Mouse (Mus musculus) heart, embryonic 12.5 days (tissue): Measurements from ENCODE around the gene Srgap3. TPM values are rescaled to one million over a fixed set of nuclear protein-coding genes. Genes with fewer than 3 reads are reported as not detected.
A peak's percentile ranks its signal among the peaks of the same experiment; 100 is the strongest.
"Not testable (repeated sequence)": the region's sequence is repeated elsewhere in the genome, so short reads cannot be mapped to it uniquely, and the experiment has no call there.

ENCODE experiments used
- ATAC-seq: fragments of 200-750 bp; cut with Nextera tagmentation; 2 replicates; pipeline ENCODE4 v1.8.0; 2017; ENCODE audit warnings: moderate TSS enrichment, moderate library complexity; ENCODE audit not compliant: insufficient number of reproducible peaks, low FRiP score
- H3K27ac ChIP-seq: fragments of 300-500 bp; sonication (generic); 2 replicates; pipeline ENCODE4 v1.5.1; 2016; ENCODE audit warnings: mild to moderate bottlenecking, moderate library complexity; ENCODE audit not compliant: poor library complexity, severe bottlenecking
- H3K27me3 ChIP-seq: fragments of 300-500 bp; sonication (generic); replicated peaks from 2 replicates; pipeline ENCODE4 v1.6.1; 2016; ENCODE audit warnings: mild to moderate bottlenecking, moderate library complexity
- H3K36me3 ChIP-seq: fragments of 300-500 bp; sonication (generic); 2 replicates; pipeline ENCODE4 v1.6.1; 2016; ENCODE audit warnings: mild to moderate bottlenecking, moderate library complexity
- H3K4me1 ChIP-seq: fragments of 300-500 bp; sonication (generic); replicated peaks from 2 replicates; pipeline ENCODE4 v1.6.1; 2016; ENCODE audit warnings: mild to moderate bottlenecking
- H3K4me2 ChIP-seq: fragments of 300-500 bp; sonication (generic); 2 replicates; pipeline ENCODE4 v1.6.1; 2016; ENCODE audit warnings: mild to moderate bottlenecking, moderate library complexity
- H3K4me3 ChIP-seq: fragments of 300-500 bp; sonication (generic); 2 replicates; pipeline ENCODE4 v1.5.1; 2016; ENCODE audit warnings: mild to moderate bottlenecking
- H3K9ac ChIP-seq: fragments of 300-500 bp; sonication (generic); 2 replicates; pipeline ENCODE4 v1.6.1; 2016; ENCODE audit warnings: mild to moderate bottlenecking, moderate library complexity
- H3K9me3 ChIP-seq: fragments of 300-500 bp; sonication (generic); replicated peaks from 2 replicates; pipeline ENCODE4 v1.6.1; 2016; ENCODE audit warnings: mild to moderate bottlenecking, moderate library complexity
- WGBS: fragments of 180-500 bp; shearing (Covaris S2); methylation state at CpG from one replicate; pipeline ENCODE4 v1.1.7; 2016; 5-methylcytosine and 5-hydroxymethylcytosine counted together
- polyA plus RNA-seq: library from polyadenylated mRNA; unstranded; fragments of >200 nt; fragmentation: Nextera tagmentation; extraction: Ambion mirVana; gene quantifications from 2 replicates; pipeline ENCODE4 v1.2.1, GENCODE M21; 2016

The Srgap3 gene
- polyA plus RNA-seq, 1 experiment from 2014 or later: 1.2 TPM

DNA sequence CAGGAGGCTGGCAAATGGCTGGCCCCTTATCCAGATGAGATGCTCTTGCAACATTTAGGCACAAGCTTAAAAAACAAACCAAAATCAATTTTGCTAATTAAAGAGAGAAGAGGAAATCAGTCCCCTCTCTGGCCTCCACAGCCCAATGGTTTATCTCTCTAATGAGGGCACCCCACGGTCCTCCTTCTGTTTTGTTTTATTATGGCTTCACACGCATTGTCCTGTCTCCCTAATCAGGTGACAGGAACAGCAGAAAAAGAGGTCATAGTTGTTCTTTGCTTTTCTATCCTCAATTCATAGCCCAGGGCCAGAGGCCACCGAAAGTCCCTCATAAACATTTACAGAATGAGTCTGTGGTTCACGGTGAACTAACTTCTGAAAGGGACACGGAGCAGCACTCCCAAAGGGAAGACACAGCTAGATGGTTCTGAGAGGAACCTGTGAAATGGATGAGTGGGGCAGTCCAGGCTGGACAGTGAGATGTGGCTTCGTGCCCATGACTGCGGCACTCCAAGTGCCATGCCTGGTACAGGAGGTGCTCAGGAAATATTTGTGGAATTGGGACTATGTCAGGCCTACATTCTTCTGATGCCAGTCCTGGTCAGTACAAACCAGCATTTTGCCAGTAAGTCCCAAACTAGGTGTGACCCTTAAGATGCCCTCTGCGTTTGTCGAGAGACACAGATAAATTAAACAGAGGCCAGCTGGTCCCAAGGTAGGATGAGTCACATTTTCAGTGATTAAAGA is 73.8 kb downstream of the Srgap3 start:
- no peak for ATAC-seq
- WGBS: 80% methylated on average over 9 of the region's 9 CpGs
- H3K9ac ChIP-seq: no peak overlapping the region
- no peaks in the 10 kb centered on the region for H3K9me3 ChIP-seq
- no peaks in the 10 kb centered on the region; the same call in 1 of the 2 replicates for H3K27me3 ChIP-seq
- peaks cover 5% of the 10 kb centered on the region for H3K4me1 ChIP-seq
- no peak overlapping the region for H3K4me3 ChIP-seq
- H3K27ac ChIP-seq: no peak overlapping the region
- no peak overlapping the region for H3K4me2 ChIP-seq
- no peaks in the 10 kb centered on the region for H3K36me3 ChIP-seq

DNA sequence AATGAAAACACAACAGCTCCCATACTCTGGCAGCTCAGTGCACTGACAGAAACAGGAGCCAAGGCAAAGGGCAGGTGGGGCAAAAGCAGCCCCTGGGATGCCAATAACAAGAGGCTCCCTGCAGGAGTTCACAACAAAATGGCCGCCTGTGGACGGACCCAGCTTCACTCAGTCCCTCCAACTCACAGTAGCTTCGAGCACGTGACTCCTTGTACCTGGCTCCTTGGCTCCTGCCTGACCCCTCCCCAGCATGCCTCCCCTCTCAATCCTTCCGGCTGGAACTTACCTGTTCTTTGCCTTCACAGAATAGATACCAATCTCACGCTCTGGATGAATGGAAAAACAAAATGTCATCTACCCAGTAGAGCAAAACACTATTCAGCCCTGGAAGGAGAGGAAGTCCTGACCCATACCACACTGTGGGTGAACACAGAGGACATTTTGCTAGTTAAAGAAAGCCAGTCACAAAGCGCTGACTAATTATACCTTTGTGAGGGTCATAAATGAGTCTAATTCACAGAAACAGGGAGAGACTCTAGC is 75.8 kb downstream of the Srgap3 start:
- Histone ChIP-seq H3K9me3 (no peaks in the 10 kb centered on the region), H3K36me3 (no peaks in the 10 kb centered on the region), H3K4me1 (peaks cover 12% of the 10 kb centered on the region), H3K4me3 (no peak overlapping the region), H3K4me2 (no peak overlapping the region), H3K27ac (no peak overlapping the region), H3K9ac (no peak overlapping the region), H3K27me3 (0 out of 2 replicates have a peak, but pooled peaks cover 5% of the 10 kb centered on the region)
- 78% methylated on average over 7 of the region's 7 CpGs for WGBS
- ATAC-seq: no peak

GRCm38 (mm10) chr6:112868197-112868957 is 78.7 kb downstream of the Srgap3 start:
- Histone ChIP-seq H3K27me3 (peaks cover 11% of the 10 kb centered on the region; the same call in 1 of the 2 replicates), H3K4me1 (peaks cover 21% of the 10 kb centered on the region), H3K9ac (no peak overlapping the region), H3K36me3 (no peaks in the 10 kb centered on the region), H3K4me2 (no peak overlapping the region), H3K4me3 (no peak overlapping the region), H3K9me3 (no peaks in the 10 kb centered on the region), H3K27ac (no peak overlapping the region)
- no peak for ATAC-seq
- 53% methylated on average over 9 of the region's 9 CpGs for WGBS

GRCm38 (mm10) chr6:112866096-112866495 is 81.0 kb downstream of the Srgap3 start:
- Histone ChIP-seq H3K4me2 (no peak overlapping the region), H3K4me1 (peaks cover 27% of the 10 kb centered on the region), H3K36me3 (no peaks in the 10 kb centered on the region), H3K27ac (no peak overlapping the region), H3K27me3 (peaks cover 11% of the 10 kb centered on the region; the same call in 1 of the 2 replicates), H3K4me3 (no peak overlapping the region), H3K9me3 (no peaks in the 10 kb centered on the region), H3K9ac (no peak overlapping the region)
- WGBS: 72% methylated on average over 4 of the region's 4 CpGs
- no peak for ATAC-seq

- 30% methylated on average over 6 of the region's 6 CpGs for WGBS
- ATAC-seq: 0 out of 2 replicates have a peak, but pooled peaks have one; percentile 13
- no peak overlapping the region for H3K4me3 ChIP-seq
- H3K27me3 ChIP-seq: peaks cover 11% of the 10 kb centered on the region; the same call in 1 of the 2 replicates
- no peak overlapping the region for H3K4me2 ChIP-seq
- H3K9me3 ChIP-seq: no peaks in the 10 kb centered on the region
- peaks cover 27% of the 10 kb centered on the region for H3K4me1 ChIP-seq
- no peaks in the 10 kb centered on the region for H3K36me3 ChIP-seq
- H3K9ac ChIP-seq: no peak overlapping the region
- H3K27ac ChIP-seq: no peak overlapping the region
Measured at GRCm38 (mm10) chr6:112865021-112865531, 82.0 kb downstream of the Srgap3 start.

DNA sequence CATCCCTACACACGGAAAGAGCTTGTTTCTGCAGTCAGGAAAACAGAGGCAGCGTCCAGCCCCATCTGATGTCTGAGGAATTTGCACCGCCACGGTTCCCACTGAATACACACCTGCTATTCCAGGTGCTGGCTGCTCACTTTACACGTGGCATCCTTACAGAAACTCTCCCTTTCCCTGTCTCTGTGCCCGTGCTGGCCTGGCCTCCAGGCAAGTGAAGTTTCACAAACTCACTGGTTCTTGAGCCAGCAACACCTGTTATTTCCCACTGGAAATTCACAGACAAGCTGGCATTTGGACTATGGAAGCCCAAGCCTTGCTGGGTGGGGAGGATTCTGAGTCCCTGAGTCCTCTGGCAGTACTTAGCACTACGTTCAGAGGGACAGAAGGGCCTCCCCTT is 84.6 kb downstream of the Srgap3 start:
- H3K4me1 ChIP-seq: peaks cover 16% of the 10 kb centered on the region
- H3K9me3 ChIP-seq: no peaks in the 10 kb centered on the region
- no peak overlapping the region for H3K9ac ChIP-seq
- H3K27ac ChIP-seq: no peak overlapping the region
- no peaks in the 10 kb centered on the region for H3K36me3 ChIP-seq
- no peak for ATAC-seq
- no peak overlapping the region for H3K4me3 ChIP-seq
- no peak overlapping the region for H3K4me2 ChIP-seq
- peaks cover 11% of the 10 kb centered on the region; the same call in 1 of the 2 replicates for H3K27me3 ChIP-seq
- 80% methylated on average over 7 of the region's 7 CpGs for WGBS

DNA sequence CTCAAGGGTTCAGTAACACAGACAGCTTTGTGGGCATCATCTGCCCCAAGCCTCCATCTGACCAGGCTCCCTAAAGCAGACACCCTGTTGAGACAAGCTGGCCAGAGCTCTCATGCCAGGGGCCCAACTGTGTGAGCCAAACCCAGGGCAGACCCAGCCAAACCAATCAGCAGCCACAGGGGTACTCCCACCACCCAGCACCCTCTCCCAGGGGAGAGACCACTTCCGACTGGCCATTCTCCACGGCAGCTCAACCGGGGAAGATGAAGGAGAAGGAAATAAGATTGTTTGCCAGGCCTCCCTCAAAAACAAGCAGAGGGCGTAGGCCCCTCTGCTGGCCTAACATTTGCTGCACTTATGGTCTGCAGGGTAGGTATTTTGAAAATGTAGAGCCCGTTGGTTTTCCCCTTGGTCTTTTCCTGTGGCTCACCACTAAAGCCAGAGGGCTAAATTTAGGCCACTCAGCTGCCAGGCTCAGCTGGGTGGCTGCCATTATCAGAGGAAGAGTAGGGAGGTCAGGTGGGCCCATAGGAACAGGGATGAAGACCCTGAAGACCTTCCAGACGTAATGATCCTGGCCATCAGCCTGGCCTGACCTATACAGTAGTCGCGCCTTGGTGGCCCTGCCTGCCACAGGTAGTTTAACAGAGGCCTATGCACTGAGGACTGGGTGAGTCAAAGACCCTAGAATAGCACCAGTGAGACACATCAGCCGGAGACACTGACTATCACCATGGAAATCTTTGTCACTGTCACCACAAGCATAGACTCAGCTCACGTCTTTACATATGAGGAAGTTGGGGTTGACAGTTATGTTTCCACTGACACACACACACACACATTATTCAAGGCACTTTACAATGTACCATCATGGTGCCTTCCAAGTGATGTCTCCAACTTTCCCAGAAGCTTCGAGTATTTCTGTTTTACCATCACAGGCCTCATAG is 85.4 kb downstream of the Srgap3 start:
- H3K27me3 ChIP-seq: peaks cover 9% of the 10 kb centered on the region; the same call in 1 of the 2 replicates
- no peaks in the 10 kb centered on the region for H3K36me3 ChIP-seq
- WGBS: 69% methylated on average over 11 of the region's 11 CpGs
- peaks cover 16% of the 10 kb centered on the region for H3K4me1 ChIP-seq
- no peak for ATAC-seq
- no peak overlapping the region for H3K27ac ChIP-seq
- no peak overlapping the region for H3K4me3 ChIP-seq
- no peak overlapping the region for H3K4me2 ChIP-seq
- H3K9ac ChIP-seq: no peak overlapping the region
- no peaks in the 10 kb centered on the region for H3K9me3 ChIP-seq

- not testable (repeated sequence) for H3K4me3 ChIP-seq, H3K36me3 ChIP-seq, H3K27me3 ChIP-seq, H3K9ac ChIP-seq, ATAC-seq, H3K4me2 ChIP-seq, H3K27ac ChIP-seq, H3K9me3 ChIP-seq
- peaks cover 12% of the 10 kb centered on the region for H3K4me1 ChIP-seq
- WGBS: 91% methylated on average over 5 of the region's 5 CpGs
Measured at GRCm38 (mm10) chr6:112860290-112860689, 86.8 kb downstream of the Srgap3 start.

- H3K4me3 ChIP-seq: no peak overlapping the region
- ATAC-seq: no peak
- no peak overlapping the region for H3K4me2 ChIP-seq
- H3K9me3 ChIP-seq: no peaks in the 10 kb centered on the region
- no peaks in the 10 kb centered on the region for H3K27me3 ChIP-seq
- no peak overlapping the region for H3K9ac ChIP-seq
- peaks cover 7% of the 10 kb centered on the region; the same call in 1 of the 2 replicates for H3K4me1 ChIP-seq
- no peak overlapping the region for H3K27ac ChIP-seq
- no peaks in the 10 kb centered on the region for H3K36me3 ChIP-seq
- WGBS: 62% methylated on average over 6 of the region's 6 CpGs
Measured at GRCm38 (mm10) chr6:112857057-112857456, 90.0 kb downstream of the Srgap3 start.

GRCm38 (mm10) chr6:112855183-112855582 is 91.9 kb downstream of the Srgap3 start:
- no peaks in the 10 kb centered on the region for H3K4me1 ChIP-seq
- H3K27ac ChIP-seq: no peak overlapping the region
- no peak for ATAC-seq
- no peaks in the 10 kb centered on the region for H3K36me3 ChIP-seq
- no peak overlapping the region for H3K4me3 ChIP-seq
- no peaks in the 10 kb centered on the region for H3K27me3 ChIP-seq
- no peak overlapping the region for H3K9ac ChIP-seq
- WGBS: 83% methylated on average over 6 of the region's 6 CpGs
- H3K4me2 ChIP-seq: no peak overlapping the region
- H3K9me3 ChIP-seq: no peaks in the 10 kb centered on the region
